Mouse (Mus musculus) spleen, adult 18-20 months (tissue): ENCODE measurements around the gene Ncor2.
A peak's percentile ranks its signal among the peaks of the same experiment; 100 is the strongest.

Source experiments
- DNase-seq, 2 experiments: peaks; one replicate each; pipeline ENCODE4 v3.0.0; 2022; ENCODE audit warnings: mixed read lengths in 2 of 2

Gene Ncor2

DNA sequence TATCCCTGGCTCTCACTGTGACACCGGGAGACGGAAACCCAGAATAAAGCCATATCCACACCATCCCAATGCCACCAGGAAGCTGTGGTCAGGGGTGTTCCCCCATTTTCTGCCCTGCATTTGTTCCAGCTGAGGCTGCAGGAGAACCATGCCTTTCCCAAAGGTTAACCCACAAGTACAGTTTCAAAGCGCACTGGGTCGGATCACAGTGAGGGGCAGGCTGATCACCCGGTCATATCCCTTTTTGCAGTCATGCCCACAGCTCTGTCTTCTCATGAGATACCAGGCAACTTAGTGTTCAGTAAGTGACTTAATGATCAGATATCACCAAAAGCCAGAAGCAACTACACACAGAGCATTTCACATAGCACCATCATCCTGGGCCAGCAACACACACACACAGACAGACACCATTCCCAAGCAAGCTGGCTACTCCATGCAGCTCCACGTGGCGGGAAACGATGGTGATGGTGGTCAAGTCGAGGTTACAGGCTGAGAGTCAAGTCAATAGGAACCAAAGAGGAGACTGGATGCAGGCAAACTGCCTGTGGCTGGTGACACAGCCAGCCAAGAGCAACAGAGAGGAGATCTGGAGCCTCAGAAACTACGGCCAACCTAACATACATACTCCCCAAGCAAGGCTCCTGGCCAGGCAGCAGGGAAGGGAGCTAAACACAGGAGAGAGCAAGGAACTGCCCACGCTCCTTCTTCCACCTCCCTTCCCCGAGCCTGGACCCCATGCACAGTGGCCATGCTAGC is 35.7 kb downstream of the Ncor2 start:
- no peak for DNase-seq

GRCm38 (mm10) chr5:125141916-125142315 is 37.1 kb downstream of the Ncor2 start:
- no peak for DNase-seq

DNA sequence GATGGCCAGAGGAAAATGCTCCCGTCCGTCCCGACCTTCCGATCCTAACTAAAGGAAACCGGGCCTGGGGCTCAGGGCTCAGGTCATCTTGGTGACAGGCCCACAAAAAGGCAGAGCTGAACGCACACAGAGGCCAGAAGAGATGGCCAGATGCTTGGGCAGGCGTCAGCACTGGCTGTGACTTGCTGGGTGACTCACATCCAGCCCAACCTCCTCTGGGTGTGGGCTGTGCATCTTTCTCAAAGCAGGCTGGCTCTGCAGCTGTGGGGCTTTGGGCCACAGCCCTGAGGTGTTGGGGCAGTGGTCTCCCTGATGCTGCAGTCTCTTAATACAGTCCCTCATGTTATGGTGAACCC is 37.5 kb downstream of the Ncor2 start:
- DNase-seq = no peak

GRCm38 (mm10) chr5:125140832-125141524 is 38.0 kb downstream of the Ncor2 start:
- peak; percentile 62 to 64 for DNase-seq

DNA sequence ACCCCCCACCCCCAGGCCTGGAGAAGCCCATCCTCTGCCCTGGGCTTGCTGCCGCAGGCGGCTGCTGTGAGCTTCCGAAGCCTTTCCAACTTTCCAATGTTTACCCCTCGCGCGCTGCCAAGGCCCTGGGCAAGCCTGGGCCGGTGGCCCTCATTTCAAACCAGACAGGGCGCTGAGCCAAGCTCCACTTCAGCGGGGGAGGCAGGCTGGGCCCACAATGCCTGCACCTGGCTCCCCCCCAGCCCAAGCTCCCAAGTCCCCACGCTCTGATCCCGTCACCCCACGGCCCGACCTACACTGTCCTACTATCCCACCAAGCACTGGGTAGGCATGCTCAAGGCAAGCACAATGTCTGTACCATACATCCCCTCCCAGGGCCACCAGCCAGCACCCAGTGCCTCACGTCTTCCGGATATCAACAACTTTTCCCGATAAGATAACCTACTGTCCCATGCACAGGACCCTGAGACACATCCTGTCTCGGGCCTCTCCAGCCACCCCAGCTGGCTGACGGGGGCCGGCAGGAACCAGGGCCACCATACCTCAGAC is 38.8 kb downstream of the Ncor2 start:
- no peak for DNase-seq

GRCm38 (mm10) chr5:125139669-125140068 is 39.4 kb downstream of the Ncor2 start:
- no peak for DNase-seq

DNA sequence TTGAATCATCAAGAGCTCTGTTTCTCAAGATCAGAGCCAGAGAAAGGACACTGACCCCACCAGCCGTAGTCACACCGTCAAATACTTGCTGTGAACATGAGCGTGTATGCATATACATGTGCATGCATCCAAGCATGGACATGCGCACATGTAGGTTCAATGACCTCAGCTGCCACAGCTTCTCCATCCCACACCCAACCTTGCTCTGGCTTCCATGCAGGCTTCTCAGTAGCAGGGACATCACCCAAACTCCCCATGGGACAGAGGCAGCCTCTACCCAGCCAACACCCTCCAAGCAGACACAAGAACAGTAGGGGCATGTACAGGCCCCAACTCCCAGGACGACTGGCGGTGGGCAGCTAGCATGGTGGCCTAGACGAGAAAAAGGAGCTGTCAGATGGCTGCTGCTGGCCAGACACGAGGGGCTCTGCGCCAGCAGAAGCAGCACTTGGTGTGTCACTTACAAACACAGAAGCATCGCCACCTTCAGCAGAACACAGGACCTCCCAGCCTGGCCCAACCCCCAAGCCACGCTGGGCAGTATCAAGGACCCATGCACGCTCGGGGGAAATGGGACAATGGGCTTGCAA is 40.1 kb downstream of the Ncor2 start:
- no peak for DNase-seq

- DNase-seq = no peak
These were observed 41.2 kb downstream of the Ncor2 start for GRCm38 (mm10) chr5:125137672-125138285.

GRCm38 (mm10) chr5:125136996-125137671 is 41.9 kb downstream of the Ncor2 start:
- DNase-seq = peak; percentile 44 to 63

DNA sequence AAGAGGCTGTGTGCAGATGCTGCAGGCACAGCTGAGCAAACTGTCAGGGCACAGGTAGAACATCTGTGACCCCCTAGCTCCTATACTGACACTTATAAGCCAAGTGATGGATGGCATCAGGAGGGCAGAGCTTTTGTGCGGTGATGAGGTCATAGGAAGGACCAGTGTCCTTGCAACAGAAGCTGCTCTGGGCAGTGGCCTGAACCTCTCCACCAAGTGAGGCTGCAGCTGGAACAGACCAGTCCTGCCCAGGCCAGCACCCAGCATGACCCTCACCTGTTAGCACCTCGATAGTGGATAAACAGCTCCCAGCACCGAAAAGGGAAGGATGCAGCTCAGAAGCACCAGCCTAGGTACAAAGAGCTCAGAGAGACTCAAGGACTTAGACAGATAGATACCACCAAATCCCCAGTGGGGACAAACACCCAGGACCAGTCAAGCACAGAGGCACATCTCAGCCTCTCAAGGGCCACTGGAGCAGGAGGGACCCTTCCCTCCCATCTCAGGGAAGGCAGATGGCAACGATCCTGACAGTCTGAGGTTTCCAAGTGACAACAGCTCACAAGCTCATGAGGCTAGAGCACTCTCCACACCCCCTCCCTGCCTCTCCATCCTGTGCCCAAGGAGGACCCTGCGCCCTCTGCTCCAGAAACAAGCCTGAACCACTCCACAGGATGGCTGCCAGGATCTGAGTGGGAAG is 42.6 kb downstream of the Ncor2 start:
- no peak for DNase-seq

DNA sequence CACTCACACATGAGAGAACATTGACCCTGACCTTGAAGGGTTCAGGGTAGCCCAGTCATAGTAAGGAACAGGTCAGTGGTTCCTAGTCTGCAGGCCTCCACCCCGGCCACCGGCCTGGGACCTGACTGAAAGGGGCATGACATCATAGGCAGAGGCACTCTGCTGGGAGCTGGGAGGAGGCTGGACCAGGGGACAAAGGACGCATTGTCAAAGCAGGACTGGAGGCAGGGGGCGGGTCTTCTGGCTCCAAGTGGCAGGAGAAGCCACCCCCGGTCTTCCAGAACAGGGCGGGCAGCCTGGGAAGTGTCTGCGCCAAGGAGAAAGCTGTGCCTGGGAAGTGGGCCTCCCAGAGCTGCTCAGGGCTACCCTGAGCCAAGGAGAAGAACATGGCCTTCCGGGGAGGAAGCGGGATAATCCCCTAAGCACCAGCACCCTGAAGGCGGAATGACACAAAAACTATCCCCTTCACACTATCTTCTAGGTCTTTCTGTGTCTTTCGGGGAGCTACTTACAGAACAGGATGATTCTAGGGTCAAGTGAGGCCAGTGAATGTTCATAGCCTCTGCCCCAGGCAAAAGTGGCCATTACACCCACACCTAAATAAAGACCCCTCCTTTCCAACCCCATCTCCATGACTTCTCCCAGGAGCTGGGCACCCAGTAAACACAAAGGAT is 44.1 kb downstream of the Ncor2 start:
- no peak for DNase-seq

DNA sequence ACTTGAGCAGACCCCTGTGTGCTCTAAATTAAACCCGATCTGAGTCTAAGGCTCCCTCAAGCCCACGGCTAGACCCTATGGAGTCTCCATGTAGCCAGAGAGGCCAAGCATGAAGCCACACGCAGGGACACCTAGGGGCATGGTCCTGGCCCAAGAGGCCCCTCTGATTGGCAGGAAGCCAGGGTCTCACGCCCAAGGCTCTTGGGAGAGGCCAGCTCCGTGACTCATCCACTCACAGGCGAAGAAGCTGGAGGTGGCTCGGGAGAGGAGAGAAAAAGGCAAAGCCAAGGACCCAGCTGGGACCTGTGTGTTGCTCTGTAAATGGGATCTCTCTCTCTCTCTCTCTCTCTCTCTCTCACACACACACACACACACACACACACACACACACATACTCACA is 44.6 kb downstream of the Ncor2 start:
- DNase-seq = no peak

GRCm38 (mm10) chr5:125133651-125134050 is 45.4 kb downstream of the Ncor2 start:
- DNase-seq = no peak

- DNase-seq = no peak
These were observed 46.3 kb downstream of the Ncor2 start for GRCm38 (mm10) chr5:125132566-125133260.

- DNase-seq = no peak
These were observed 47.0 kb downstream of the Ncor2 start for GRCm38 (mm10) chr5:125132069-125132468.

DNA sequence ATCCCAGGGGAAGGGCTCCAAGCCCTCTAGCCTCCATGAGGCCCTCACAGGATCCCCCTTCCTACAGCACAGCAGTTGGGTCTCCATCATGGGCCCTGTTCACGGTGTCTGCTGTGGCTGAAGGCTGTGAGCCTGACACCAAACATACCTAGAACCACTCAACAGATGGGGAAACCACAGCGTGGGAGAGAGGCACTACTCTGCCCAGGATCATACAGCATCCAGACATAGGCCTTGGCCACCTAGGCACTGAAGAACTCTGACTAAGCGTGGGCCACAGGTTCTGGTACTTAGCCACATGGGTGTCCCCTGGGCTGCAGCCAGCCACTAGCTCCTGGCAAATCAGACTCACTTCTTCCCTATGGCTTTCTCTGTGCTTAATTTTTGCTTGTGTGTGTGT is 48.6 kb downstream of the Ncor2 start:
- DNase-seq = no peak

DNA sequence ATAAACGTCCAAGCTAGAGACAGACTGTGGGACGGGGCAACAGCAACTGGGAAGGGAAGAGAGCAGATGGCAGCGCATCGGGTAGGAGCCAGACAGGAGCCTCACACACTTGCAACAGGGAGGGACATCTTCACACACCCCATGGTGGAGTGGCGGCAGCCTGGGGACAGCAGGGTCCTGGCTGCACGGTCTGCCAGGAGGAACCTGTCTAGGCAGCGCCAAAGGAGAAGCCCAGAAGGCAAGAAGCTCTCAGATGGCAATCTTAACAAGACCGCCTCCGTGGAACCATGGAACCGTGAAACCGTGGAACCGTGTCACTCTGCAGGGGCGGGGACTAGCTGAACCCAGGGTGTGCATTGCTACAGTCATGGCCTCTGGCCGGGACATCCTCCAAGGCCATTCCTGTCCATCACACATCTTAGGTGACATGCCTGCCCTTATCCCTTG is 50.1 kb downstream of the Ncor2 start:
- no peak for DNase-seq

DNA sequence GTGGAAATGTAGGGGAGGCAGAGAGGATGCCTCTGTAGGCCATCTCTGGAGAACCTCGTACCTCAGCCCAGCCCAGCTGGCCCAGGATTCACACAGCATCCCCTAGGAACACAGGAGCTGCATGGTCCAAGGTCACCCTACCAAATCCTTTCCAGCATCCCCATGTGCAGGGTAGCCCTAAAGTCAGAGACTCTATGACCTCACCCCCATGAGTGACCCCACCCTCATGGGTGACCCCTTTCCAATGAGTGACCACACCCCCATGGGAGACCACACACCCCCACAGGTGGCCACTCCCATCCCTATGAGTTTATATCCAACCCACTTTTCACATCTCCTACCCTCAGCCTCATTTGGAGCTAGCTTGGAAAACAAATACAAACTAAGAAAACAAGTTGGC is 51.1 kb downstream of the Ncor2 start:
- DNase-seq = no peak

- no peak for DNase-seq
These were observed 51.6 kb downstream of the Ncor2 start for GRCm38 (mm10) chr5:125127426-125127825.

- no peak for DNase-seq
These were observed 53.0 kb downstream of the Ncor2 start for GRCm38 (mm10) chr5:125125966-125126464.

- DNase-seq = no peak
These were observed 53.8 kb downstream of the Ncor2 start for GRCm38 (mm10) chr5:125125219-125125618.
